Mouse (Mus musculus) embryo, embryonic 10.5 days (tissue): ENCODE measurements around the gene Ntsr1.
A peak's percentile ranks its signal among the peaks of the same experiment; 100 is the strongest.

Experiments
- DNase-seq: peaks from one replicate; pipeline ENCODE4 v3.0.0-alpha.2; 2015; ENCODE audit warnings: low spot score

Ntsr1 gene

DNA sequence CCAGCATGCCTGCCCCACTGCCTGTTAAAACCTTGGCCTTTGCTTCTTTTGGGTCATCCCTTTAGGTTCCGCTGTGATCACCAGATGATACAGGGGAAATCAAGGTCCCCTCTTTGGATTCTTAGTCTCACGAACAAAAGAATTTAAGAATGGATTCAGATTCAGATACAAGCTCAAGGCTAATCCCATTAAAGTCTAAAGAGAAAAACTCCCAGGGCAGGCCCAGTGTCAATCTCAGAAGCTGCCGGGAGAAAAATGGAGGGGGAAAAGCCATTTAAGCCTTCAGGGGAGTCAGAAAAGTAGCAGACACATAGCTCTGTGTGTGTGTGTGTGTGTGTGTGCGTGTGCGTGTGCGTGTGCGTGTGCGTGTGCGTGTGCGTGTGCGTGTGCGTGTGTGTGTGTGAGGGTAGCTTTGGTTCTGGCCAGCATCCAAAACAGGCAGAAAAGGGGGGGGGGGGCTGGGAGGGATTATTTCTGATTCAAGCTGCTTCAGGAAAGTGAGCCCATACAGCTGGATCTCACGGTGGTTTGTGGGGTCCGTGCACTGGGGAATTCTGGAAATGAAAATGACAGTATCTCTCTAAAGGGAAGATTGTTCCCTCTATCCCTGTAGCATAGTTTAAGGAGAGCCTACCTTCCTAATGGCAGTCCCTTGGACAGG lies 8.8 kb downstream of the Ntsr1 start:
- no peak for DNase-seq

- DNase-seq, result no peak
These were observed 11.1 kb downstream of the Ntsr1 start for GRCm38 (mm10) chr2:180510867-180511266.

GRCm38 (mm10) chr2:180511875-180512661 lies 12.3 kb downstream of the Ntsr1 start:
- DNase-seq, result no peak

DNA sequence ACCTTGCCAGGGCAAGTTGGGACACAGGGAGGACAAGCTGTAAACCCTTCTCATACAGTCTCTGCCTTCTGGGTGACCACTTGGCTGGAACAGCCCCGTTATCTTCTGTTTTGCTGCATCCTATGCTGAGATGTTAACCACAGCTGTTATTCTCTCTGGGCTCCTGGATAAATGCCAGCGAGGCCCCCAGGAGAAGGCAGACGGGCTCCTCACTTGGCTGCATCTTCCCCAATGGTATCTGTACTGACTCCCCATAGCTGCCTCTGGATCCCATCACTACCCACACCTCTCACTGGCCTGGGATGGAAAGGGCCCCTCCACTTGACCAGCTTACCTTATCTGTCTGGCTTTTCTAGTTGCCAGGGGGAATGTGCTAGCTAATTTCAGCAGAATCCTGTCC lies 13.2 kb downstream of the Ntsr1 start:
- no peak for DNase-seq

- DNase-seq, result no peak
These were observed 14.1 kb downstream of the Ntsr1 start for GRCm38 (mm10) chr2:180513835-180514234.

DNA sequence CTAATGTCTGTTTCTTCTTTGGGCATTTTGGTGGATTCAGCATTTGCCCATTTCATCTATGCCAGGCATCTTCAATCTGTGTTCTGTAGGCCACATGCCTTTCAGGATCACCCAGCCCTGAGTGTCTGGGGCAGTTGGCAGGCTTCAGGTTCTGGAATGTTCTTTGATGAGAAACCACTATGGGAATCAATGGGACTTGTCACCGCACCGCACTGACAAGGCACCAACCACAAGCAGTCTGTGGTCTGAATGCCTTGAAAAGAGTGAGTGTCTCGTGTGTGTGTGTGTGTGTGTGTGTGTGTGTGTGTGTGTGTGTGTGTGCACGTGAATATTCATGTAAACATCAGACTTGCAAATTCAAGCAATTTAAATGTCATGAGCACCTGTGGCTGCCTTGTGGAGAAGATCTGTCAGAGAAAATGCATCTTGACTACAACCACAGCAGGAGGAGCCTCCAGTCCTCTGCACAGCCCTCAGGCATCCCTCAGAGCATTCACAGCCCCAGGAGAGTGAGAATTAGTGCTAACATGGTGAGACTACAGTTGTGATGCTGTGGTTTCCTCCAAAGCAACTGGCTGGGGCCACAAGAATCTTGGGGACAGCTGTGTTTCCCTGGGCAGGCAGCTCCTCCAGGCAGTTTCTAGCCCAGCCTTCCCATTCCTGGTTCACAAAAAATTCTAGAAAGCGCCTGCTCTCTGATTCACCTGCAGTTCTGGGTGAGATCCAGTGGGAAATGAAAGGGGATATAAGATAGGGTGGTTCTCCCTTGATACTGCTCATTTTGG lies 21.9 kb downstream of the Ntsr1 start:
- DNase-seq, result no peak

GRCm38 (mm10) chr2:180522825-180523224 lies 23.0 kb downstream of the Ntsr1 start:
- DNase-seq, result no peak

DNA sequence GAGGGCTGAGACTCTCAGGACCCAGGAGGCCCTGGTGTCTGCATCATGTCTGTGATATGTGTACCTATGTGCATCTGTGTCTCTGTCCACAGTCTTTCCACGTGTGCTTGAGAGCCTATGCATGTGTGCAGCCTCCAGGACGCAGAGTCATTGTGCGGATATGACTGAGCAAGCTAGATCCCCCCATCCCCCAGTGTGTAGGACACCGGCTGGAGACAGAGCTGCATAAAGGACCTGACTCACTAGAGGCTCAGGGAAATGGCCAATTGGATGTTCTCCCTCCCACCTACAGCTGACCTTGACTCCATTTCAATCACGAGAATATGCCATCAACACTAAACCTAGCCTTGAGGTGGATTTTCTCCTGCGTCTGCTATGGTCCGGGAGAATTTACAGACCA lies 27.7 kb downstream of the Ntsr1 start:
- no peak for DNase-seq

- no peak for DNase-seq
These were observed 28.1 kb downstream of the Ntsr1 start for GRCm38 (mm10) chr2:180527883-180528282.

- no peak for DNase-seq
These were observed 30.4 kb downstream of the Ntsr1 start for GRCm38 (mm10) chr2:180530130-180530529.

GRCm38 (mm10) chr2:180530584-180530983 lies 30.8 kb downstream of the Ntsr1 start:
- DNase-seq, result no peak

- DNase-seq, result no peak
These were observed 32.1 kb downstream of the Ntsr1 start for GRCm38 (mm10) chr2:180531671-180532385.

DNA sequence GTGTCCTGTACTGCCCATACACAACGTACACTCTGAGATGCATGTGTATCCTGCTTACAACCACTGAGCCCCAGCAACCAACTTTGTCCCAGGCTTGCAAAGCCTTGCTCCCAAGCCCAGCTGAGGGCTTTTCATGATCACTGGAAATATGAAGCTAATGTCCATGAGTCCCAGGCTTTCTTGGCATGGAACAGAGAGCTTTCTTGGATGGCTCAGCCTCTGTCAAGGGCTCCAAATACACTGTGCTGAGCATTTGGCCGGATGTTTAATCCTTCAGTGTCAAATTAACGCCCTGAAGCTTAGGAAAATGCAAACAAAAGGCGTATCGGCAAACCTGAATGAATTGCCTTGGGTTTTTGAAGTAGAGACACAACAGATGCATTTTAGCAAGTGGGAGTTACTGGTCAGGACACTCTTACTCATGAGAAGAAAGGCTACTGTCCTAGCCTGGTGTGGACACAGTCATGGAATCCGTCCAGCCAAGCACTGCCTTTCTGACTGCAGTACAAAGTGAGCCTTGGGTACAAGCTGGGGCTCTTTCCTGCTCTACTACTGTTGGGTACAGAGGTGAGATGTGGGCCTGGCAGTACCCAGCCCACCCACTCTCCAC lies 32.7 kb downstream of the Ntsr1 start:
- no peak for DNase-seq

DNA sequence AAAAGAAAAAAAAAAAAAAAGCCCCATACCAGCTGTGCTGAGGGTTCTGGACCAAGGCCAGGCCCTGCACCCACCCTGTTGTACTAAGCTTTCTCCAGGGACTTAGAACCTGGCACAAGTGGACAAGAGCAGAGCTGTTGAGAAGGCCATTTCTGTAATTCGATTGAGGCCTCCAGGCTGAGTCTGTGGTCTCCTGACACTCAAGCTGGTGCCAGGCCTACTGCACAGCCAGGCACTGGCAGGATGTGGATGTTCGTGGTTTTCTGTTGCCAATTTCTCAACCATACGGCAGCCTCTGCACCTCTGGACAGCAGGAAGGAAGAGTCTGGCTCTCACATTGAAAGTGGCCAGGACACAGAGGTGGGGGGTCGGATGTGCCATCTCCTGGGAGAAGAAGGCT lies 33.5 kb downstream of the Ntsr1 start:
- no peak for DNase-seq

DNA sequence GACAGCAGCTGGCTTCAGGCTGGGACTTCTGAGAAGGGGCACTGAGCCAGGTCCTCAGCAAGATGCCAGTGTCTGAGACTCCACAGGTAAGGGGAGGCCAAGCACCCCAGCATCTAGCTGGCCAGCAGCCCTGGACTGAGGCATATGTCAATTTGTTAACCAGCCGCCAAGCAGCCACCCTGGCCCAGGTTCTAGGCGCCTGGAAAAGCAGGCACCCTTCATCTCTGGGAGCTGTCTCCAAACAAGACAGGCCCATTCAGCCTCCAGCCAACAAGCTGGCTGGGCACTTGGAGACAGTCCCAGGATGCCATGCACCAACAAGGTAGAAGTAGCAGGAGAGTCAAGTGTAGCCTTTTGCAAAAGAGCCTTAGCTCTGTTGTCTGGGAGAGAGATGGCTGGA lies 43.9 kb downstream of the Ntsr1 start:
- DNase-seq, result no peak

- DNase-seq, result no peak
These were observed 45.3 kb downstream of the Ntsr1 start for GRCm38 (mm10) chr2:180545046-180545445.

DNA sequence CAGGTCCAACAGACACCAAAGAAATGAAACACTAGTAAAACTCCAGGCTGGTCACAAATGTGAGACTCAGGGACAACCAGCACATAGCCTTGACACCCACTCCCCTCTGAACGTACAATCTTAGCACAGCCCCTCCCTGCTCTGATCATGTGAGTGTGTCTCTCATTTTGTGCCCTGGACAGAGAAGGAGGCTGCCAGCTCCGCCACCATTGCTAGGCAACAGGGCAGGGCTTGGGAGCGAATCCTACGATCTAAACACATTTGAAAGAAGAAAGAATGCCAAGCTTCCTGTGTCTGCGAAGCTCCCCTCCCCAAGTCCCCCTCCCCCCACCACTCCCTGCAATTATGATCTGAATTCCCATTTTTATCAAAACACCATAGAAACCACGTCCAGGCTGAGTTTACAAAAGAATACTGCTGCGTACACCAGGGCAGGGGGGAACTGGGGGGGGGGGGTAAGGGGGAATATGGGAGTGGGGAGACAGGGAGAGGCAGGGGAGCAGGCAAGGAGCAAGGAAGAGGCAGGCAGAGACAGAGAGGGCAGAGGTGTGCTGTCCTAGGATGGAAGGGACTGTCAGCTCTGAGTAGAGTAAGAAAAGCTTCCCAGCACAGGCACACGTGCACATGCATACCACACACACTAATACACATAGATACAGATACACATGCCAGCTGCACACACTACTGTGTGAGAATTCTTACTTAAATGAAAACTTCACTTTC lies 47.8 kb downstream of the Ntsr1 start:
- DNase-seq, result peak; percentile 47

GRCm38 (mm10) chr2:180552340-180552739 lies 52.6 kb downstream of the Ntsr1 start:
- no peak for DNase-seq

- DNase-seq, result peak; percentile 35
These were observed 55.4 kb downstream of the Ntsr1 start for GRCm38 (mm10) chr2:180555219-180555618.

DNA sequence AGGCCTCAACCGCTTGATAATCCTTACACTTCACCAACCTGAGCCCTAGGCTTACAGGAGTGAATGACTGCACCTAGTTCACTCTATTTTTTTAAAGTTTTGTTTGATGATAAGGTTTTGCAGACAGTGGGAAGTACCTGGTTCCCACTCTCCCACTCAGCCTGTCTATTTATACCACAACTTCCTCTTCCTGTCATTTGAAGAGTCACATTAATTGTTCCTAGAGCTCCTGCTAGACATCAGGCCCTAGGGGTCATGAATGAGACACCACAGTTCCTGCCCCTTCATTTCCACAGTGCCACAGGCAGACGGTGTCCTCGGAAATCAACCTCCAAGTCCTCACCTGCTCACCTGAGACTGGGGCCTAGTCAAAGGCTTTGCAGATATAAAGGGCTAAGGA lies 56.7 kb downstream of the Ntsr1 start:
- DNase-seq, result no peak

DNA sequence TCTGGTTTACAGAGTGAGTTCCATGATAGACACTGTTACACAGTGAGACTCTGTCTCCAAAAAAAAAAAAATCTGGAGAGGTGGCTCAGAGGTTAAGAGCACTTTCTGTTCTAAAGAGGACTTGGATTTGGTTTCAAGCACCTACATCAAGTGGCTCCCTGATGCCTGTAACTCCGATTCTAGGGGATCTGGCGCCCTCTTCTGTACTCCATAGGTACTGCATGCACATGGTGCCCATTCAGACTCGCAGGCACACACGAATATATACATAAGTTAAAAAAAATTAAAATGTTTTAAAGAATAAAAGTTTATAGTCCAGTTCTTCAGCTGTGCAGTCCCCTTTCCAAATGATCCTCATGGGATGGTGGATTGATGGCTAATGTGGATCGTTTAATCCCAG lies 60.5 kb downstream of the Ntsr1 start:
- peak; percentile 32 for DNase-seq
